Mouse (Mus musculus) liver, embryonic 12.5 days (tissue): Measurements from ENCODE around the gene Nrp2. TPM values are rescaled to one million over a fixed set of nuclear protein-coding genes. Genes with fewer than 3 reads are reported as not detected.
A peak's percentile ranks its signal among the peaks of the same experiment; 100 is the strongest.

Experiments used
- ATAC-seq: fragments of 200-750 bp; cut with Nextera tagmentation; 2 replicates; pipeline ENCODE4 v1.8.0; 2017; ENCODE audit warnings: moderate number of reproducible peaks, mild to moderate bottlenecking, moderate library complexity
- H3K27ac ChIP-seq: fragments of 300-500 bp; sonication (generic); 2 replicates; pipeline ENCODE4 v1.5.1; 2016; ENCODE audit warnings: mild to moderate bottlenecking
- H3K27me3 ChIP-seq: fragments of 300-500 bp; sonication (generic); replicated peaks from 2 replicates; pipeline ENCODE4 v1.6.1; 2016; ENCODE audit warnings: mild to moderate bottlenecking, moderate library complexity
- H3K36me3 ChIP-seq: fragments of 300-500 bp; sonication (generic); 2 replicates; pipeline ENCODE4 v1.6.1; 2016; ENCODE audit warnings: mild to moderate bottlenecking, moderate library complexity
- H3K4me1 ChIP-seq: fragments of 300-500 bp; sonication (generic); 2 replicates; pipeline ENCODE4 v1.6.1; 2016
- H3K4me2 ChIP-seq: fragments of 300-500 bp; sonication (generic); 2 replicates; pipeline ENCODE4 v1.6.1; 2016; ENCODE audit warnings: mild to moderate bottlenecking, moderate library complexity
- H3K4me3 ChIP-seq: fragments of 300-500 bp; sonication (generic); 2 replicates; pipeline ENCODE4 v1.5.1; 2016; ENCODE audit warnings: mild to moderate bottlenecking, moderate library complexity
- H3K9ac ChIP-seq: fragments of 300-500 bp; sonication (generic); 2 replicates; pipeline ENCODE4 v1.6.1; 2016; ENCODE audit warnings: mild to moderate bottlenecking, moderate library complexity
- H3K9me3 ChIP-seq: fragments of 300-500 bp; sonication (generic); replicated peaks from 2 replicates; pipeline ENCODE4 v1.6.1; 2016; ENCODE audit warnings: mild to moderate bottlenecking, moderate library complexity
- WGBS: fragments of 180-500 bp; shearing (Covaris S2); methylation state at CpG from one replicate; pipeline ENCODE4 v1.1.7; 2016; ENCODE audit not compliant: insufficient replicate concordance; 5-methylcytosine and 5-hydroxymethylcytosine counted together
- polyA plus RNA-seq: library from polyadenylated mRNA; unstranded; fragments of >200 nt; fragmentation: Nextera tagmentation; extraction: Ambion mirVana; gene quantifications from 2 replicates; pipeline ENCODE4 v1.2.1, GENCODE M21; 2016

Gene Nrp2
- polyA plus RNA-seq, 1 experiment from 2014 or later, result 2.5 TPM

DNA sequence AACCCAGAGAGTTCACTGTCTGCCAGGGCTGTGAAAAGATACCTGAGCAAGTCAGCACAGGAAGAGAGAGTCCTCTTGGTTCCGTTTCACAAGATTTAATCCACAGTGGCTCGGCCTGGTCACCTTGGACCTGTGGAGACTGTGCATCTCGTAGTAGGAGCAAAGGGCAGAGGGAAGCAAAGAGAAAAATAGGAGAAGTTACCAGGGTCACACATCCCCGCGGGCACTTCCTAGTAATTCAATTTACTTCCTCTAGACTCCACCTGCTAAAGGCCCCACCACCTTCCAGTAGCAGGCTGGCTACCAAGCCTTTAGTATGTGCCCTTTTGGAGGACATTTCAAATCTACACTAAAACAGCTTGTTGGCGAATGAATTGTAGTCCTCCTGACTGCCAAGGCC, 11.9 kb upstream of the Nrp2 start:
- no peak for ATAC-seq
- H3K4me2 ChIP-seq, result no peak overlapping the region
- H3K27ac ChIP-seq, result no peak overlapping the region
- no peaks in the 10 kb centered on the region for H3K4me1 ChIP-seq
- H3K9ac ChIP-seq, result no peak overlapping the region
- H3K27me3 ChIP-seq, result no peaks in the 10 kb centered on the region
- no peaks in the 10 kb centered on the region for H3K36me3 ChIP-seq
- H3K4me3 ChIP-seq, result no peak overlapping the region
- 43% methylated on average over 6 of the region's 6 CpGs for WGBS
- H3K9me3 ChIP-seq, result no peaks in the 10 kb centered on the region

DNA sequence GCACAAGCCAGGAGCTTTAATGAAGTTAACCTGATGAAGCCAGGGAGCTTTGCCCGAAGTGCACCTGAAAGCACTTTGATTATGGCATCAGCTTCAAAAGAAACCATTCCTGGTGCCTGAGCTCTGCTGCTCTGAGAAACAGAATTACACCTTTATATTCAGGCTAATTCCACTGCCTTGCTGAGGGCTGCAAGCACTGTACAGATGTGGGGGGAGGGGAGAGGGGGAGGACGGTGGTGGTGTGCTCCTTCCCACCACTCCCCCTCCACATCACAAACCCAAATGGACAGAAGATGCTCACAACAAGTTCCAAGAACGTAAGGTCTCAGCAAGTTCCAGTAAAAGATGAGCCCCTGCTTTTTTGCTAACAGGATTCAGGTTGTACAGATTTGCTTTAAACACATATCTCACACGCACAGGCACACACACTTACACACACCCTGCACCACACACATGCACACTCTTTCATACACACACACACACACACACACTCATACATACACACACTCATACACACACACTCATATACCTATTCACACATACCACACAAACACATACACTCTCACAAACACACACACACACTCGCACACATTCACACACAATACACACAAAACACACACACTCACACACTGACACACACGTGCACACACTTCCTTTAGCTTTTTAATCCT, 6.6 kb upstream of the Nrp2 start:
- no peaks in the 10 kb centered on the region for H3K36me3 ChIP-seq
- WGBS, result 35% methylated on average over 6 of the region's 6 CpGs
- ATAC-seq, result no peak
- H3K9ac ChIP-seq, result no peak overlapping the region
- H3K27me3 ChIP-seq, result peaks cover 35% of the 10 kb centered on the region
- no peaks in the 10 kb centered on the region for H3K4me1 ChIP-seq
- H3K4me3 ChIP-seq, result no peak overlapping the region
- no peak overlapping the region for H3K27ac ChIP-seq
- H3K9me3 ChIP-seq, result no peaks in the 10 kb centered on the region
- peak overlapping the region; percentile 8; the same call in 1 of the 2 replicates for H3K4me2 ChIP-seq

DNA sequence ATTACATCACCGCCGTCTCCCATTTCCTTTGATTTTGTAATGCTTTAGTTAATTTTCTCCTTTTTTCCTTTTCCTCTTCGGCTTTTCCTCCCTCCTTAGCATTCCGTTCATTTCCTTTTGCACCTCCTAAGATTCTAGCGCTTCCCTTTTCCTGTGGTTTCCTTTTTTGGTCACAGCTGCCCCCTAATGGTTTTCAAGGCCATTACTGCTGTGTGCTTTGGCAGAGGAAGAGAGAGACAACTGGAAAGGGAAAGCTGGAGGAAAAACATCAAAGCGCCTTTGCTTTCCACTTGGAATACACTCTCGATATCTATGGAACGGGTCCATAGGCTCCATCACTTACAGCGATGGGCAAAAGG, 6.1 kb upstream of the Nrp2 start:
- no peaks in the 10 kb centered on the region for H3K9me3 ChIP-seq
- H3K9ac ChIP-seq, result no peak overlapping the region
- no peak overlapping the region for H3K4me3 ChIP-seq
- peak overlapping the region; percentile 8; the same call in 1 of the 2 replicates for H3K4me2 ChIP-seq
- no peak for ATAC-seq
- H3K36me3 ChIP-seq, result no peaks in the 10 kb centered on the region
- 11% methylated on average over 9 of the region's 9 CpGs for WGBS
- peaks cover 41% of the 10 kb centered on the region for H3K27me3 ChIP-seq
- no peaks in the 10 kb centered on the region for H3K4me1 ChIP-seq
- no peak overlapping the region for H3K27ac ChIP-seq

DNA sequence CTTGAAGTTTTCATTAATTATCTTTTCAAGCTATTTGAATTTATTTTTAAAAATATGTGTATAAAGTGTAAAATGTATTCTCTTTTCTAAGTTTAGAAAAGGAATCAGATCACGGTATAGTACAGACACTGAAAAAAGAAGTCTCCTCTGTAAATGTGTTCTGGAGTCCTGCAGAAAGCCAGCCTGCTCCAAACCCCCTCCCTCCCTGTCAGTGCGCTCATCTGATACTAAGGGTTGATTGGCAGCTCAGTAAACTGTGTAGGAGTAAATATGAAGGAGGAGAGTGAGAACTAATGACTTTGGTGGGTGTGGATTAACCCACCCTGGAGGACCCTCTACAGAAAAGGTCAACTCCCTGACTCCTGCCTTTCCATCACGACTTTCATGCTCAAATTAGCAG, 5.7 kb upstream of the Nrp2 start:
- peaks cover 44% of the 10 kb centered on the region for H3K27me3 ChIP-seq
- no peak overlapping the region for H3K27ac ChIP-seq
- no peaks in the 10 kb centered on the region for H3K9me3 ChIP-seq
- H3K9ac ChIP-seq, result no peak overlapping the region
- H3K4me1 ChIP-seq, result 0 out of 2 replicates have a peak, but pooled peaks cover under 1% of the 10 kb centered on the region
- WGBS, result 60% methylated on average over 3 of the region's 3 CpGs
- no peak for ATAC-seq
- no peak overlapping the region for H3K4me2 ChIP-seq
- H3K4me3 ChIP-seq, result no peak overlapping the region
- no peaks in the 10 kb centered on the region for H3K36me3 ChIP-seq

DNA sequence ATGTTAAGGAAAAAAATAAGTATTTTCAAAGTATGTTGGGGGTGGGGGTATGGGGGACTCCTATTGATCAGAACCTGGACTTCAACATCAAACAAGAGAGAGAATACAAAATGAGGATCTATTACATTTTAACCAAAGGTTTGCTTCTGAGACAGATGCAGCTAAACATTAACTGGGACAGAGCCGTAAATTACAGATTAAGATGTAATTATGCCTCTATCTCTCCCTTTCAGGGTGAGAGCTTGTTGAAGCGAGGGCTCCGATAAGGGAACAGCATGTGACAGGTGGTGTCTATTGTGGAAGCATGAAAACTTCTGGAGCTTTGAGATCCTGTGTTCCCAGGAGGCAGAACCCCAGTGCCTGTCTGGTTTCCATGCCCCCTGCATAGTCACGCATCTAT, 3.3 kb upstream of the Nrp2 start:
- Histone ChIP-seq H3K9ac (no peak overlapping the region), H3K4me3 (no peak overlapping the region), H3K4me1 (peaks cover 14% of the 10 kb centered on the region), H3K36me3 (no peaks in the 10 kb centered on the region), H3K27me3 (peaks cover 69% of the 10 kb centered on the region), H3K4me2 (no peak overlapping the region), H3K27ac (no peak overlapping the region), H3K9me3 (no peaks in the 10 kb centered on the region)
- WGBS, result 80% methylated on average over 4 of the region's 4 CpGs
- ATAC-seq, result no peak

DNA sequence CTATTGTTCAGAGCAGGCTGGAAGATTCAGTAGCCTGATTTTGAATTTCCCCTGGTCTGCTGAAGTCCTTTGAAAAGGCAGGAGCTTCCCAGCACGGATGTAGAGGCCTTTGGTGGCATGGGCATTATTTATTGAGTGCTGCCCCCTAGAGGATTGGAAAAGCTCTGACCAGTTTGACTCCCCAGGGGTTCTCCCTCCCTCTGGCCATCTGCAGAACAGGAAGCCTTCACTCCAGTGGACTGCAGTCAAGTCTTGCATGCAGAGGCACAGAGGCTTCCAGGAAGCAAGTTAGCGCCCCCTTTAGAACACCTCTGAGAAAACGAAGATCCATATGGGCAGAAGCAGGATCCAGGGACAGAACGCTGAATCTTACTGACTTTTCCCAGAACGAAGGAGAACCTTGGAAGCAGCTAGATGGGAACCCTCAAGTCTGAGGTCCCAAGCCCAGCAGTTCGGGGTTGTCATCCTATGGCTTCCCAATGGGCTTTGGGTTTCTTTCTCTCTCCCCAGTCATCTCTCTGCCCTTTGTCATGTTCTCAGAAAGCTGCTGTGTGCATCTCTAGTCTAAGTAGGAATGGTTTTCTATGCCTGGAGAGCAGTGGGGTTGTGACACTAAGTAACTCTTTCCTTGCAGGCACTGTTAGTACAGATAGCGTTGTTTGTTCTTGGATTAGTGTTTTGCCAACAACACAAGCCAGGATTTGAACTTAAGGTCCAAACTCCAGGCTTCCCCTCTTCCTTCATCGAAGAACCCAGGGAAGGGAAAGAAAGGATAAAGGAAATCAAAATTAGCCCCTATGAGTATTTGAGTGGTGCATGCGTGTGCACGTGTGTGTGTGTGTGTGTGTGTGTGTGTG, 1.8 kb upstream of the Nrp2 start:
- ATAC-seq, result 0 out of 2 replicates have a peak, but pooled peaks have one; percentile 35
- no peak overlapping the region for H3K9ac ChIP-seq
- H3K27me3 ChIP-seq, result peaks cover 83% of the 10 kb centered on the region

DNA sequence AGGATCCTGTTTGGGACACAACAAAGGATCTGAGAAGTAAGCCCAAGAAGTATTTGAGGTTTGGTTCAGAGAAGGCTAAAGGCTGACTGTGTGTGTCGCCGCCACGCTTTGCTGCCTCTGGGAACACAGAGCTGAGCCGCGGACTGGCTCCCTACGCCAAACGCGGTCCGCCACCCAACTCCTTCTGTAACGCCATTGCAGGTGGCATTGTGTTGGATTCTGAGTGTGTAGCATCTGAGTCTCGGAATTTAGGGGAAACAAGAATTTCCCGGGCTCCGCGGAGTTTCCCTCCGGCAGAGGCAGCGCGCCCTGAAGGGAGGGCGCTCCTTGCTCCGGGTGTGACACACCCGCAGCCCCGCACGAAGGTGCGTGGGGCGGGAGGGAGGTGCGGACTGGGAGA, 342 bp upstream of the Nrp2 start:
- H3K9me3 ChIP-seq, result no peaks in the 10 kb centered on the region
- WGBS, result 1% methylated on average over 25 of the region's 25 CpGs
- H3K36me3 ChIP-seq, result no peaks in the 10 kb centered on the region
- H3K27ac ChIP-seq, result no peak overlapping the region
- H3K4me3 ChIP-seq, result peak overlapping the region; percentile 54
- peak overlapping the region; percentile 4; the same call in 1 of the 2 replicates for H3K9ac ChIP-seq
- peaks cover 22% of the 10 kb centered on the region for H3K4me1 ChIP-seq
- H3K4me2 ChIP-seq, result peak overlapping the region; percentile 77
- no peak; the same call in 1 of the 2 replicates for ATAC-seq
- peaks cover 91% of the 10 kb centered on the region for H3K27me3 ChIP-seq

More for the DNA sequence above, 1.8 kb upstream of the Nrp2 start:
- no peaks in the 10 kb centered on the region for H3K9me3 ChIP-seq
- no peak overlapping the region for H3K4me2 ChIP-seq
- H3K4me1 ChIP-seq, result peaks cover 14% of the 10 kb centered on the region
- no peak overlapping the region for H3K4me3 ChIP-seq
- H3K36me3 ChIP-seq, result no peaks in the 10 kb centered on the region
- WGBS, result 28% methylated on average over 10 of the region's 10 CpGs
- no peak overlapping the region for H3K27ac ChIP-seq

DNA sequence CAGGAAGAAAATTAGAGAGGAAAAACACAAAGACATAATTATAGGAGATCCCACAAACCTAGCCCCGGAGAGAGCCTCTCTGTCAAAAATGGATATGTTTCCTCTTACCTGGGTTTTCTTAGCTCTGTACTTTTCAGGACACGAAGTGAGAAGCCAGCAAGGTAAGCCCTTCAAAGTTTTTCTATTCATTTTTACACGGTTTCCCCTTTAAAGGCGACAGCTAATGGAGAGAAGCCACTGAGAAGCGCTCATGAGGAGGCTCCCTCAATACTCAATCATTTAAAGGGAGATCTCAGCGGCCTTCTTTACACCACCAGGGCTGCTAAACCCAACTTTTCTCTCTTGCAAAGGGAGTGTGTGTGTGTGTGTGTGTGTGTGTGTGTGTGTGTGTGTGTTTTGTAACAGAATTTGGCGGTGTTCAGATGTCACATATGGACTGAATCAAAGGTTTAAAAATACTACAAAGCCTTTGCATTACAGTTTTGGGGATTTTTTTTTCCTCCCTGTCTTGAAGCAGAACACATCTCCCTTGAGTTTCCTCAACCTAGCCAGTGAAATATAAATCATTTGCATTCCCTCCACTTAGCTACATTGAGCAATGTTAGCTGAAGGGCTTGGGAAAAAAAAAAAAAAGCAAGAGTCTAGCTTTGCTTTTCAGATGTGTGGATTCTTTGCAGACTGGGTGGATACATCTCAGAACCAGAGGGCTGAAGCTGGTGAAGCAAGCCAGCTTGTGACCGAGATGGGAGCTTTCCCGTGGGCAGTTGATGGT, 1.2 kb downstream of the Nrp2 start:
- Histone ChIP-seq H3K4me2 (peak overlapping the region; percentile 77), H3K4me3 (peak overlapping the region; percentile 54), H3K27me3 (peaks cover 95% of the 10 kb centered on the region), H3K36me3 (no peaks in the 10 kb centered on the region), H3K9ac (no peak overlapping the region), H3K9me3 (no peaks in the 10 kb centered on the region), H3K4me1 (peaks cover 22% of the 10 kb centered on the region), H3K27ac (no peak overlapping the region)
- WGBS, result 5% methylated on average over 9 of the region's 9 CpGs
- no peak for ATAC-seq

DNA sequence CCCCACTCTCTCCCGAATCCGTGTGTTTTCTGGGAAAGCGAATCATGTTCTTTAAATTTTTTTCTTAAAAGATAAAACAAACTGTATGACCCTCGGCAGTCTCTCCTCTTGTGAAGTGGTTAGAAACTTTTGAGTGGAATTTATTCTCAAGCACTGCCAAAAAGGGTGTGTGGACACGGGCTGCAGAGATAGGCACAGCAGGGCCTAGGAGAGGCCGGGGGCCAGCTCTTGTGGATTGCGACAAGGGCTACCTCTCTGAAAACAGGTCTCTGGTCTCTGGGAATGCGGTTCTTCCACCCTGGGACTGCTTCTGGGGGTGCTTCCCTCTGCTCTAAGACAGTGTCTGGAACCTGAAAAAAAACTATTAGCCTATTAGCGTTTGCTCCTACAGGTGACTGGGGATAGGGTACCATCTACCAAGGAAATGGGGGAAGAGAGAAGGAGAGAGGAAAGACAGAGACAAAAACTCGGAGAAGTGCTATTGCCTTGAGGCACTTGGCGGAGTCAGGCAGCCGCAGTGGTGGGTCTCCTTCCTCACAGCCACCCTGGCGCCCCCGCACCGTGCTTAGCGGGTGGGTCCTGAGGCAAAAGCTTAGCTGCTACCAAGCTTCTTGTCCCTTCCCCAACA, 1.9 kb downstream of the Nrp2 start:
- Histone ChIP-seq H3K9me3 (no peaks in the 10 kb centered on the region), H3K4me1 (peaks cover 22% of the 10 kb centered on the region), H3K36me3 (no peaks in the 10 kb centered on the region), H3K27me3 (peaks cover 99% of the 10 kb centered on the region), H3K9ac (no peak overlapping the region), H3K4me2 (peak overlapping the region; percentile 66), H3K27ac (no peak overlapping the region), H3K4me3 (peak overlapping the region; percentile 54)
- 7% methylated on average over 16 of the region's 16 CpGs for WGBS
- ATAC-seq, result no peak

DNA sequence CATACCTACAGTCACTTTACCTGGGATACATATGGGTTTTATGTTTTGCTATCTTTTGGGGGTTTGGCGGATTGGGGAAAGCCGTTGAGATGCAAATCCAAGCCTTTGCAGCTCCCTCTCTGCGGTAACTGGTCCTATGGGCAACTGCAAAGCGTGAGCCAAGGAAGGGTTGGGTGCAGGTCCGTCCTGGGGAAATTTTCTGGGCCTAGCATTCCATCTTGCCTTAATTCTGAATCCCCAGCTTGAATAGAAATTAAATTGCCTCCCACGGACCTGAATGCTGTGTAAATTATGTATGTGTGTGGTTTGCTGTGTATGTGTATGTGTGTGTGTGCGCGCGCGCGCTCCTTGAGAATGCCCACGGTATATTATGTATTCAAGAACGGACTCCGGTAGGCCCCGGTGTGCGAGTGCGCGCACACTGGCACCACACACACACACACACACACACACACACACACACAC, 2.5 kb downstream of the Nrp2 start:
- WGBS, result 4% methylated on average over 16 of the region's 18 CpGs
- Histone ChIP-seq H3K27me3 (peaks cover 99% of the 10 kb centered on the region), H3K4me3 (peak overlapping the region; percentile 54), H3K36me3 (no peaks in the 10 kb centered on the region), H3K4me2 (peak overlapping the region; percentile 66), H3K9me3 (no peaks in the 10 kb centered on the region), H3K4me1 (peaks cover 22% of the 10 kb centered on the region), H3K9ac (no peak overlapping the region; the same call in 1 of the 2 replicates), H3K27ac (no peak overlapping the region)
- ATAC-seq, result no peak
